Mouse (Mus musculus) heart, postnatal 4 days (tissue): ENCODE data around the gene Rgs10. TPM values are rescaled to one million over a fixed set of nuclear protein-coding genes. Genes with fewer than 3 reads are reported as not detected.
A peak's percentile ranks its signal among the peaks of the same experiment; 100 is the strongest.

Experiments
- DNase-seq: peaks from one replicate; pipeline ENCODE4 v3.0.0; 2021
- total RNA-seq, 2 experiments: library from RNA; stranded (reverse); gene quantifications; 2 replicates each; pipeline ENCODE4 v1.2.3; 2021

Gene Rgs10
- 1 to 10 TPM; 8.4 to 9.5 TPM for total RNA-seq

DNA sequence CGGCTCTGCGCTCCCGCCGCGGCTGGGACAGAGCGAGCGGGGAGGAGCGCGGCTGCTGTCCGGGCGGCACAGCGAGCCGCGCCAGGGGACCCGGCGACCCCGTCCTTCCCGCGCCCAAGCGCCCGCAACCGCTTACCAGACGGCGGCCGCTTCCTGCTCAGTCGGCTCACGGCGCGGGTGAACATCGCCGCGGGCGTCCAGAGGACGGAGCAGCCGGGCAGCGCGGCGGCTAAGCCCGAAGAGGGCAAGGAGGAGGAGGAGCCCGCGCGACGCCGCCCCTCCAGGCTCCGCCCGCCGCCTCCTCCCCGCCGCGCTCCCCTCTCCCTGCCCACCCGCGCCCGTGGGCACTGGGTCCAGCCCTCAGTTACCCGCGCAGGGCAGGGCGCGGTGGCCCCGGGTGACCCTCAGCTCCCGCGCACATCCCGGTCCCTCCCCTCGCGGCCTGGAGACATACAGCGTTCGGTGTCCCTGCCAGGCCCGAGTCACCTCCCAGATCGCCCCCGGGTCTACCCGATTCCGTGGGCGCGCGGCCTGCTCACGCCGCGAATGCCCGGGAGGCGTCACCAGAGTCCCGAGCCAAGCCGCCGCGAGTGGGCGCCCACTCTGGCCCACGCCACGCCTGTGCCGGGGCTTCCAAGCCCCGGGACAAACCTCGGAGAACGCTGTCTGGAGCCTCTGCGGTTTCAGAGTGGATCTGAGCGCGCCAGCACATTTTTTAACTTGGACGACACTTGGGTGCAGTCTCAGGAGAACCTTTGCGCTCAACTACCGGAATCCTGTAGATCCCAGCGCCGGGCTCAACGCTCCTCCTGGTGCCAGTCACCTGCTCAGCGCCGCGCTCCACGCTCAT, at the start of gene Rgs10:
Gene Rgs10, minus strand, starts transcription at position 829 of the 850 bp plus-strand sequence.
- DNase-seq: peak; percentile 66

- DNase-seq: peak; percentile 15
Observed at GRCm38 (mm10) chr7:128462406-128462805, 43.8 kb upstream of the Rgs10 start.

- DNase-seq: peak; percentile 98
Observed at GRCm38 (mm10) chr7:128461285-128462215, 43.0 kb upstream of the Rgs10 start, which contains the start of gene Tial1. Tial1 (minus strand) TSS chr7:128461717.

- peak; percentile 53 for DNase-seq
Observed at GRCm38 (mm10) chr7:128460865-128461228, 42.3 kb upstream of the Rgs10 start.

DNA sequence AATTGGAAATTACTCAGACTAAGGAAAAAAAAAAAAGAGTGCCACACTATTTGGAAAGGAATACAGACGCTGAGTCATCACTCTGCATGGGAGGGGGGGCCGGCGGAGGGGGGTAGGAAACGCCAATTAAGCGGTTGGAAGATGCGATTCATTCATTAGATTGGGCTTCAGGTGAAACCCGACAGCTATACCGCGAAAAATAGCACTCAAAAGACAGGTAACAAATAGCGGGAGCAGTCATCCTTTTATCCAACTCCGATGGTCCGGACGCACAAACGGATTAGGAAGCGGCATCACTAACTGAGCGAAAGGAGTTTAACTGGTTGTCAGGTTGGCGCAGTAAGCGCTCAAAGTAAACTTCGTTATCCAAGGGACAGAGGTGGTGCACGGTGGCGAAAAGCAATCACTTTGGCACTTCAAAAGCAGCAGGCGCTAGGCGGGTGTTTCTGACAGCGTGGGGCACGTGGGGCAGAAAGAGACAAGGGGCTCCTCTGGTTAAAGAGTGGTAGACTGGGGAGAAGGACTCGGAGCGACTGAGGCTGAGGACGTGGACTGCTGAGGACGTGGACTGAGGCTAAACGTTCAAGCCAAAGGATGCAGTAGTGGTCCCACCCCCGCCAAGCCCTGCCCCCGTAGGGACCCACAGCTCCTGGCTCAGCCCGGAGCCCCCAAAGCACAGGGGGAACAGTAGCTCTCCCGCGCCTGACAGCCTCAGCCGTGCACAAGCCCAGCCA, 41.7 kb upstream of the Rgs10 start:
- DNase-seq: peak; percentile 55

GRCm38 (mm10) chr7:128459791-128460130, 41.2 kb upstream of the Rgs10 start:
- DNase-seq: no peak

DNA sequence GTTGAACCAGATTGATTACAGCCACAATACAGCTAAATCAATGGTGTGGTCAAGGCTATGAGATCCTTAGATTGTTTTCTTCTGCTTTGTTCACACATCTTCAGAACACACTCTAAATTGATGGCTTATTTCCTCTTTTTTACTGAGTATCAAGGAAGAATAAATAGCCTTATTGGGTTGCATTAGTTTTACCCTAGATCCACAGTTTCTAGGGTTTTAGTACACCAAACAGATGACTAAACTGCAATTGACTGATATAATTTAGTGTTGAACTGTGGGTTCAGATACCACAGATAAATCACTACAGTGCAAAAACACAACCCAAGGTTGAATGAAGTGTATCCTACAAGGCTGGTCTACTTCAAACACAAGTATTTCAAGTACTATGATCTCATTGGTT, 39.5 kb upstream of the Rgs10 start:
- DNase-seq: no peak

GRCm38 (mm10) chr7:128452731-128453130, 34.2 kb upstream of the Rgs10 start:
- DNase-seq: no peak

- no peak for DNase-seq
Observed at GRCm38 (mm10) chr7:128440584-128440983, 22.0 kb upstream of the Rgs10 start.

GRCm38 (mm10) chr7:128439251-128439650, 20.7 kb upstream of the Rgs10 start:
- DNase-seq: no peak

GRCm38 (mm10) chr7:128438131-128438530, 19.6 kb upstream of the Rgs10 start:
- no peak for DNase-seq

- DNase-seq: no peak
Observed at GRCm38 (mm10) chr7:128433213-128433612, 14.7 kb upstream of the Rgs10 start.

DNA sequence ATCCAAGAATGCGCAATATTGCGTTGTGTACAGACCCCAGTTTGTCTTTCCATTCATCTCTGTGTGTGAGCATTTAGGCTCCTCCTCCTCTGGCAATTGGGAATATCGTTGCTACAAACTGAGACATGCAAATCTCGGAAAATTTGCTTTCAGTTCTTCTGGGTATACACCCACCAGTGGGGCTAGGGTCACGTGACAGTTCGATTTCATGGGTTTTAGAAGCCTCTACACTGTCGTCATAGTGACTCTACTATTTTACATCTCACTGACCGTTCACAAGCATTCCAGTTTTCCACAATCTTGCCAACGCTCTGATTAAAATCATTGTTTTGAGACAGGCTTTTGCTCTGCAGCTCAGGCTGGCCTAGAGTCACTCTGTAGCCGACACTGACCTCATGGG, 14.0 kb upstream of the Rgs10 start:
- DNase-seq: no peak

DNA sequence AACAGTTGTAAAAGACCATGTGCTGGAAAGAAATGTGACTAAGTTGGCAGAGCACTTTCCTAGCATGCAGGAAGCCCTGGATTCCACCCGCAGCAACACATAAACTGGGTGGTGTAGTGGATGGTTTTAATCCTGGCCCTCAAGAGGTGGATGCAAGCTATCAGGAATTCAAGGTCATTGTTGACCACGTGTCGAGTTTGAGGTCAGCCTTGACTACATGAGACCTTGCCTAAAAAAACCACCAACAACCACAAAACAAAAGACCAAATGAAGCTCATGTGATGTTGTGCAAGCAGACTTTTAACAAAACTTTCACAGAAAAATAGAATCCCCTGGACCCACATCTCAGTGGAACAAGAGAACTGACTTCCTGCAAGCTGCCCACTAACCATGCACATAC, 3.9 kb upstream of the Rgs10 start:
- no peak for DNase-seq

DNA sequence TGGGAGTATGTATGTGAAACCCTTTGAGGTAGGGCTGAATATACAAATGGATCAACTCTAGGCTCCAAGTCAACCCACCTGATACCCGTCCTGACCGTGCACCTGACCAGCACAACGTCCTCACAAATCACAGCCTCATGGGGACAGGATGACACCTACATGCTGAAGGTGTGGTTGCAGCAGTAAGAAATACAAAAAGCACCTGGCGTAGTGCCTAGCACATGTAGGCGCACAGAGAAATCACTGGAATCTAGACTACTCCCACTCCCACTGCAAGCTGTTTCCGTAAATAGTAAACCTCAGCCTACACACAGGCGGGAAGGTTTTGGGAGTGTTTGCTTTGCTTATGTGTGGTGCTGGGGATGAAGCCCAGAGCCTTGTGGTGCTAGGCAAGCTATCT, 3.1 kb upstream of the Rgs10 start:
- DNase-seq: no peak

- DNase-seq: no peak
Observed at GRCm38 (mm10) chr7:128419690-128420089, 1.1 kb upstream of the Rgs10 start.

DNA sequence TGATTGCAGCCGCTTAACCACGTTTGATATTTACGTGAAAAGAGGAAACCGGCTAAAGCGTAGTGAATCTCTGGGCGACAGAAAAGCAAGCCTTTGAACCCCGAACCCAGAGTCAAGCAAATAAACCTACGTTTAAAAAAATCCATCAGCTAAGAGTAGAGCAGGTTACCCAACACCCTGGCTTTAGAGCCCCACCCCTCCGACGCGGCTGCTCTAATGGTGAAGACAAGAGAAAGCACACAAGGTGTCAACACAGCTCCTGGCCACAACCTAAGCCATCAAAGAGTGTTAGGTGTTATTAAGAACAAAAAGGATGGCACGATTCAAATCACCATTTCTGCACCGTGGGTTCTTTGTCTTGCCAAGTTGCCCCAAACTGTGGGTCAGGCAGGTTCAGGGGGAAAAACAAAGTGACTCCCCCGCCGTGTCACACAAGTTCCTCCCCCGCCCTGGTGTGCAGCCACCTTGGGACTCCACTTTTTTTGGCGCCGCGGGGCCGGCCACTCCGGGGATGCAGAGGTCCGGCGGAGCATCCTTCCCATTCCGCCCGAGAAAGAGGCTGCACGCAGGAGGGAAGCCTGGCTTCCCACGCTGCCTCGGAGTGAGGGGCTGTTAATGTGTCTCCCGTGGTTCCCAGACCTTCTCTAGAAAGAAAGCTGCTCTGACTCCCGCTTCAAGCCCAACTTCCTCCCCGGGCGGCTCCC, 1.2 kb downstream of the Rgs10 start:
- DNase-seq: no peak

DNA sequence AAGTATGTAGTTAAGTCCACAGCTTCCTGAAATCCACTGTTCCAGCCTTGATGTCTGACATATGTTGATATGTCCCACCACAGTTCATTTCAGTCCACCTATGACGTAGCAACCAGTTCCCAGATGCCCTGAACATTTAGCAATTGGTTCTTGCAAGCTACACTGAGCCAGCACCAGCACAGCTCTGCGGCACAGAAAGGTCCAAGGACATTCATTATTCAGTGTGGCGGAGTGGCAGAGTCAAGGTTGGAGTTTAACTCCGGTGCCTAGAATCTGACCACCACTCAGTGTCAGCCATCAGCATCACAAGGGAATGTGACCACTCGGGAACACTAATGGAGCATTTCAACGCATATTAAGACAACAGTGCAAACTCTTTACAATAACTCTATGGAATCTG, 1.9 kb downstream of the Rgs10 start:
- DNase-seq: no peak

GRCm38 (mm10) chr7:128414433-128414832, 4.1 kb downstream of the Rgs10 start:
- DNase-seq: no peak

DNA sequence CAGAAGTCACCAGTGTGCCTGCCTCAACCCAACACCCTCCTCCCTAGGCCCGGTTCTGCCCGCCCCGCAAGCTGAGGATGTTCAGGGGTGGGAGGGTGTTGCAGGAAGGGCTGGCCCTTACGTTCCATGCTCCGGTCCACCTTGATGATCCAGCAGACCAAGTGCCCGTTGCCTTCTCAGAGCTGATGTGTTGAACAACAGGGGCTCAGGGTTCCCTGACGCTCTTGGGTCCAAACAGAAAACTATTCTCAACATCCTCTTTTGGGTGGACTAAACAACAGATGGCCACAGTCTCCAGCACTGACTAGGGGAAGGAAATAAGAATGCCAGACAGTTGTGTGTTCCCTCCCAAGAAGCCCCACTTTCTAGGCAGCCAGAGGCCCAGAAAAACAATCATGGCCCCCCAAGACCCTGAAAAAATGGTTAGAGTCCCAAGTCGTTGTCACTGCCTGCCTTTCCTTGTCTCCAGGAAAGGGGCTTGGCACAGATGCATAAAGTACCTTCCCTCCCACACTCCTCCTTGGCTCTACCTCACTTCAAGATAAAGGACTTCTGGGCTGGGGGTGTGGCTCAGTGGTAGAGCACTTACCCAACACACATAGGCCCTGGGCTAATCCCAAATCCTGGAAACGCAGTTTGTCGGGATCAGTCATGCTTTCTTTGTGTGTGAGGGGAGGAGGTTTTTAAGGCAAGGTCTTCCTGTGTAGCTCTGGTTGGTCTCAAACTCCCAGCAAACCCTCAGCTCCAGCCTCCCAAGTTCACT, 6.3 kb downstream of the Rgs10 start:
- DNase-seq: no peak

GRCm38 (mm10) chr7:128410708-128411413, 7.7 kb downstream of the Rgs10 start:
- DNase-seq: no peak
